Mouse (Mus musculus): ENCODE results near the gene Pltp.
"Not testable (repeated sequence)": the region's sequence is repeated elsewhere in the genome, so short reads cannot be mapped to it uniquely, and the experiment has no call there.

The Pltp gene

GRCm38 (mm10) chr2:164803921-164804313 is 53.6 kb downstream of the Pltp start:
- no peak for DNase-seq

GRCm38 (mm10) chr2:164803201-164803920 is 54.1 kb downstream of the Pltp start:
- no peak for DNase-seq

- DNase-seq: no peak
Observed at GRCm38 (mm10) chr2:164800252-164801004, 57.1 kb downstream of the Pltp start.

- not testable (repeated sequence) for DNase-seq
Observed at GRCm38 (mm10) chr2:164798554-164798953, 59.0 kb downstream of the Pltp start.

- DNase-seq: no peak
Observed at GRCm38 (mm10) chr2:164795868-164796267, 61.6 kb downstream of the Pltp start.

- DNase-seq: peak; percentile 58 to 59
Observed at GRCm38 (mm10) chr2:164794293-164794692, 63.2 kb downstream of the Pltp start.

GRCm38 (mm10) chr2:164793772-164794171 is 63.7 kb downstream of the Pltp start:
- no peak for DNase-seq

GRCm38 (mm10) chr2:164793236-164793635 is 64.3 kb downstream of the Pltp start:
- peak; percentile 57 to 62 for DNase-seq

GRCm38 (mm10) chr2:164792400-164793190 is 64.9 kb downstream of the Pltp start:
- no peak for DNase-seq

GRCm38 (mm10) chr2:164791841-164792261 is 65.7 kb downstream of the Pltp start:
- no peak for DNase-seq

- DNase-seq: no peak
Observed at GRCm38 (mm10) chr2:164790451-164790850, 67.1 kb downstream of the Pltp start.
